Mouse (Mus musculus) bone marrow macrophage, adult 2 months (primary cell): Measurements from ENCODE around the gene Gm14147.

Source experiments
- CTCF ChIP-seq: IDR thresholded peaks from 2 replicates; pipeline ENCODE4 v1.5.1; 2012; ENCODE audit warnings: low read depth, mild to moderate bottlenecking, low read length, moderate library complexity
- POLR2A ChIP-seq: IDR thresholded peaks from 2 replicates; pipeline ENCODE4 v1.6.1; 2012; ENCODE audit warnings: mild to moderate bottlenecking, low read depth, low read length, borderline replicate concordance

- no peak for TF ChIP-seq CTCF
- TF ChIP-seq POLR2A, result no peak
These were observed 41.4 kb upstream of the Gm14147 start for GRCm38 (mm10) chr2:151056637-151057036.
